Mouse (Mus musculus) regulatory T cell (primary cell): ENCODE results near the gene Hmgcl.

Experiments used
- in situ Hi-C: fragments of 300-600 bp; cut with MboI, MseI; formaldehyde crosslinking; loops from one replicate; pipeline ENCODE4 v1.15.1; 2025; ENCODE audit warnings: high pct_unique_total_duplicates

The Hmgcl gene

GRCm38 (mm10) chr4:135946278-135946658 lies at the start of gene Hmgcl:
Hmgcl (plus strand) TSS chr4:135946448.
- in situ Hi-C loops: no loop called here

GRCm38 (mm10) chr4:135898380-135899049 lies 47.7 kb upstream of the Hmgcl start:
- in situ Hi-C loops: no loop called here

- in situ Hi-C loops: no loop called here
Measured at GRCm38 (mm10) chr4:135899050-135899448, 47.2 kb upstream of the Hmgcl start.

GRCm38 (mm10) chr4:135900008-135900407 lies 46.2 kb upstream of the Hmgcl start:
- in situ Hi-C loops: loop anchor here (5.0 kb wide), 1 partner anchor 98 kb away; no protein-coding TSS in a partner anchor

GRCm38 (mm10) chr4:135902606-135903242 lies 43.5 kb upstream of the Hmgcl start:
- in situ Hi-C loops: loop anchor here (5.0 kb wide), 1 partner anchor 100 kb away; no protein-coding TSS in a partner anchor

- in situ Hi-C loops: loop anchor here (5.0 kb wide), 1 partner anchor 103 kb away; no protein-coding TSS in a partner anchor
Measured at GRCm38 (mm10) chr4:135904810-135905209, 41.4 kb upstream of the Hmgcl start.

- in situ Hi-C loops: no loop called here
Measured at GRCm38 (mm10) chr4:135906633-135907032, 39.6 kb upstream of the Hmgcl start.

- in situ Hi-C loops: loop anchor here (10.0 kb wide), 1 partner anchor 1255 kb away; no protein-coding TSS in a partner anchor
Measured at GRCm38 (mm10) chr4:135909326-135910066, 36.8 kb upstream of the Hmgcl start.

GRCm38 (mm10) chr4:135911531-135911930 lies 34.7 kb upstream of the Hmgcl start:
- in situ Hi-C loops: loop anchor here (10.0 kb wide), 1 partner anchor 1257 kb away; no protein-coding TSS in a partner anchor

- in situ Hi-C loops: loop anchor here (10.0 kb wide), 1 partner anchor 1257 kb away; no protein-coding TSS in a partner anchor
Measured at GRCm38 (mm10) chr4:135912164-135912563, 34.1 kb upstream of the Hmgcl start.

- in situ Hi-C loops: loop anchor here (10.0 kb wide), 1 partner anchor 1258 kb away; no protein-coding TSS in a partner anchor
Measured at GRCm38 (mm10) chr4:135912835-135913234, 33.4 kb upstream of the Hmgcl start.

GRCm38 (mm10) chr4:135913433-135913832 lies 32.8 kb upstream of the Hmgcl start:
- in situ Hi-C loops: loop anchor here (10.0 kb wide), 1 partner anchor 1259 kb away; no protein-coding TSS in a partner anchor

- in situ Hi-C loops: loop anchor here (10.0 kb wide), 1 partner anchor 1264 kb away; no protein-coding TSS in a partner anchor
Measured at GRCm38 (mm10) chr4:135918635-135919279, 27.5 kb upstream of the Hmgcl start.

GRCm38 (mm10) chr4:135919280-135919639 lies 27.0 kb upstream of the Hmgcl start:
- in situ Hi-C loops: loop anchor here (10.0 kb wide), 1 partner anchor 1264 kb away; no protein-coding TSS in a partner anchor

- in situ Hi-C loops: no loop called here
Measured at GRCm38 (mm10) chr4:135920304-135921241, 25.7 kb upstream of the Hmgcl start, which contains the start of gene Fuca1. Fuca1 (plus strand) TSS chr4:135920735.

GRCm38 (mm10) chr4:135921257-135922120 lies 24.8 kb upstream of the Hmgcl start:
- in situ Hi-C loops: no loop called here

GRCm38 (mm10) chr4:135922190-135922589 lies 24.1 kb upstream of the Hmgcl start:
- in situ Hi-C loops: no loop called here

- in situ Hi-C loops: no loop called here
Measured at GRCm38 (mm10) chr4:135924418-135924817, 21.8 kb upstream of the Hmgcl start.

- in situ Hi-C loops: loop anchor here (5.0 kb wide), 1 partner anchor 108 kb away; no protein-coding TSS in a partner anchor
Measured at GRCm38 (mm10) chr4:135925341-135925740, 20.9 kb upstream of the Hmgcl start.
